Mouse (Mus musculus) testis, adult 2 months (tissue): ENCODE data around the gene Ank.

ENCODE experiments used
- CTCF ChIP-seq: fragments of 200-500 bp; IDR thresholded peaks from 2 replicates; pipeline ENCODE4 v1.5.1; 2012; ENCODE audit warnings: low read depth, mild to moderate bottlenecking, inconsistent platforms, low read length, moderate library complexity; ENCODE audit not compliant: control insufficient read depth, insufficient read depth, insufficient replicate concordance
- POLR2A ChIP-seq: fragments of 200-500 bp; IDR thresholded peaks from 2 replicates; pipeline ENCODE4 v1.6.1; 2012; ENCODE audit warnings: low read depth, mild to moderate bottlenecking, inconsistent platforms, low read length, moderate library complexity; ENCODE audit not compliant: control insufficient read depth

DNA sequence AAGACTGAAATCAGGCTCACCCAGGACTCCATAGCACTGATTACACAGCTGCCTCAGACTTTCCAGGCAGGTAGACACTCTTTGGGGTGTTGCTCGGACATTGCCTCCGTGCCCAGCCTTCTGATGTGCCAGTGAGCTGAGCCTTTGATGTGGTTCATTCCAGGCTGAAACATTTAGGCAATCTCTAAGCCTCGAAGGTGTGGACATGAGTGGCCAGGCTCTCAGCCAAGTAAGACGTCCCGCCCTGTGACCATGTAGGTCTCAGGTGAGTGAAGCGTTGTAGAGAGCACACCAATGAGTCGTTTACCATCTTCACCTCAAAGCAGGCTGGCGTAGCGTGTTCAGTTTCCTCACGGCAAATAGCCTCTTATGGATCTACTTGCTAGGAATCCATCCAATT, 25.7 kb downstream of the Ank start:
- no peak for TF ChIP-seq CTCF
- no peak for TF ChIP-seq POLR2A
